Mouse (Mus musculus): Measurements from ENCODE around the gene Sfswap. TPM values are rescaled to one million over a fixed set of nuclear protein-coding genes. Genes with fewer than 3 reads are reported as not detected.
"Not testable (repeated sequence)": the region's sequence is repeated elsewhere in the genome, so short reads cannot be mapped to it uniquely, and the experiment has no call there.

The Sfswap gene
- 38.4 and 42.8 TPM in 2 replicates for polyA plus RNA-seq (2015; fragmentation: Nextera tagmentation; extraction: Ambion mirVana)

- peak within 1 kb of the TSS; percentile 86 for H3K9ac ChIP-seq
- H3K9me3 ChIP-seq = no peaks in the 10 kb centered on the region
- WGBS = under 1% methylated on average over 61 of the region's 66 CpGs
- peaks cover 14% of the 10 kb centered on the region for H3K4me1 ChIP-seq
- ATAC-seq (ENCODE audit: borderline replicate concordance, extremely low read depth, low FRiP score, low TSS enrichment) = peak; percentile 76; the same call in 1 of the 2 replicates
- peak within 1 kb of the TSS; percentile 71 for H3K27ac ChIP-seq
- H3K36me3 ChIP-seq = peaks cover 19% of the 10 kb centered on the region
- H3K27me3 ChIP-seq = no peaks in the 10 kb centered on the region; the same call in 1 of the 2 replicates
- peak within 1 kb of the TSS; percentile 92 for H3K4me2 ChIP-seq
- H3K4me3 ChIP-seq = peak within 1 kb of the TSS; percentile 87
Measured at GRCm38 (mm10) chr5:129500722-129501634, at the start of gene Sfswap. TSS of gene Sfswap (plus strand) at chr5:129501221.

GRCm38 (mm10) chr5:129452561-129452960 lies 48.5 kb upstream of the Sfswap start:
- H3K4me2 ChIP-seq = no peak overlapping the region
- no peak overlapping the region for H3K4me3 ChIP-seq
- no peaks in the 10 kb centered on the region for H3K9me3 ChIP-seq
- 24% methylated on average over 3 of the region's 3 CpGs for WGBS
- peaks cover 16% of the 10 kb centered on the region for H3K4me1 ChIP-seq
- H3K27me3 ChIP-seq = peaks cover 34% of the 10 kb centered on the region
- ATAC-seq (ENCODE audit: borderline replicate concordance, extremely low read depth, low FRiP score, low TSS enrichment) = no peak
- no peaks in the 10 kb centered on the region for H3K36me3 ChIP-seq
- H3K9ac ChIP-seq = no peak overlapping the region
- no peak overlapping the region for H3K27ac ChIP-seq

- peak; percentile 90 for ATAC-seq (ENCODE audit: borderline replicate concordance, extremely low read depth, low FRiP score, low TSS enrichment)
- peaks cover 29% of the 10 kb centered on the region for H3K27me3 ChIP-seq
- 10% methylated on average over 13 of the region's 13 CpGs for WGBS
- no peaks in the 10 kb centered on the region for H3K9me3 ChIP-seq
- no peak overlapping the region for H3K9ac ChIP-seq
- peaks cover 9% of the 10 kb centered on the region for H3K4me1 ChIP-seq
- peak overlapping the region; percentile 30; the same call in 1 of the 2 replicates for H3K27ac ChIP-seq
- H3K4me2 ChIP-seq = peak overlapping the region; percentile 37
- no peaks in the 10 kb centered on the region for H3K36me3 ChIP-seq
- peak overlapping the region; percentile 15 for H3K4me3 ChIP-seq
Measured at GRCm38 (mm10) chr5:129454802-129455528, 46.1 kb upstream of the Sfswap start.

- Histone ChIP-seq H3K27ac (no peak overlapping the region), H3K36me3 (no peaks in the 10 kb centered on the region), H3K4me1 (peaks cover 9% of the 10 kb centered on the region), H3K27me3 (peaks cover 29% of the 10 kb centered on the region), H3K9me3 (no peaks in the 10 kb centered on the region), H3K9ac (no peak overlapping the region), H3K4me3 (no peak overlapping the region), H3K4me2 (no peak overlapping the region)
- ATAC-seq (ENCODE audit: borderline replicate concordance, extremely low read depth, low FRiP score, low TSS enrichment) = peak; percentile 20; the same call in 1 of the 2 replicates
- WGBS = 12% methylated on average over 2 of the region's 2 CpGs
Measured at GRCm38 (mm10) chr5:129455529-129455896, 45.5 kb upstream of the Sfswap start.

- H3K9me3 ChIP-seq = no peaks in the 10 kb centered on the region
- H3K4me2 ChIP-seq = no peak overlapping the region
- peaks cover 25% of the 10 kb centered on the region for H3K27me3 ChIP-seq
- WGBS = 41% methylated on average over 9 of the region's 9 CpGs
- H3K4me1 ChIP-seq = peaks cover 18% of the 10 kb centered on the region
- no peak overlapping the region for H3K27ac ChIP-seq
- no peaks in the 10 kb centered on the region for H3K36me3 ChIP-seq
- H3K9ac ChIP-seq = no peak overlapping the region
- H3K4me3 ChIP-seq = no peak overlapping the region
- ATAC-seq (ENCODE audit: borderline replicate concordance, extremely low read depth, low FRiP score, low TSS enrichment) = no peak
Measured at GRCm38 (mm10) chr5:129456579-129457140, 44.4 kb upstream of the Sfswap start.

- 69% methylated on average over 7 of the region's 7 CpGs for WGBS
- H3K4me1 ChIP-seq = peaks cover 18% of the 10 kb centered on the region
- no peak overlapping the region for H3K4me2 ChIP-seq
- H3K4me3 ChIP-seq = no peak overlapping the region
- H3K9ac ChIP-seq = no peak overlapping the region
- no peak overlapping the region for H3K27ac ChIP-seq
- H3K36me3 ChIP-seq = no peaks in the 10 kb centered on the region
- no peak for ATAC-seq (ENCODE audit: borderline replicate concordance, extremely low read depth, low FRiP score, low TSS enrichment)
- H3K27me3 ChIP-seq = peaks cover 17% of the 10 kb centered on the region
- no peaks in the 10 kb centered on the region for H3K9me3 ChIP-seq
Measured at GRCm38 (mm10) chr5:129458109-129458508, 42.9 kb upstream of the Sfswap start.

GRCm38 (mm10) chr5:129458541-129458940 lies 42.5 kb upstream of the Sfswap start:
- H3K27ac ChIP-seq = no peak overlapping the region
- H3K27me3 ChIP-seq = peaks cover 13% of the 10 kb centered on the region; the same call in 1 of the 2 replicates
- no peak overlapping the region for H3K4me2 ChIP-seq
- no peaks in the 10 kb centered on the region for H3K36me3 ChIP-seq
- no peaks in the 10 kb centered on the region for H3K9me3 ChIP-seq
- H3K4me1 ChIP-seq = peaks cover 18% of the 10 kb centered on the region
- WGBS = 67% methylated on average over 3 of the region's 3 CpGs
- no peak overlapping the region for H3K9ac ChIP-seq
- no peak for ATAC-seq (ENCODE audit: borderline replicate concordance, extremely low read depth, low FRiP score, low TSS enrichment)
- H3K4me3 ChIP-seq = no peak overlapping the region

- Histone ChIP-seq H3K36me3 (no peaks in the 10 kb centered on the region), H3K4me2 (no peak overlapping the region), H3K4me1 (0 out of 2 replicates have a peak, but pooled peaks cover 9% of the 10 kb centered on the region), H3K4me3 (no peak overlapping the region), H3K9ac (no peak overlapping the region), H3K27ac (no peak overlapping the region), H3K27me3 (peaks cover 8% of the 10 kb centered on the region; the same call in 1 of the 2 replicates), H3K9me3 (no peaks in the 10 kb centered on the region)
- ATAC-seq (ENCODE audit: borderline replicate concordance, extremely low read depth, low FRiP score, low TSS enrichment) = no peak
- WGBS = 31% methylated on average over 11 of the region's 11 CpGs
Measured at GRCm38 (mm10) chr5:129460798-129461476, 40.1 kb upstream of the Sfswap start.

- not testable (repeated sequence) for H3K9me3 ChIP-seq; H3K9ac ChIP-seq; ATAC-seq (ENCODE audit: borderline replicate concordance, extremely low read depth, low FRiP score, low TSS enrichment); H3K4me2 ChIP-seq; H3K36me3 ChIP-seq; H3K4me3 ChIP-seq; H3K27me3 ChIP-seq; H3K4me1 ChIP-seq
- WGBS = 46% methylated on average over 9 of the region's 9 CpGs
- peak overlapping the region; percentile 25 for H3K27ac ChIP-seq
Measured at GRCm38 (mm10) chr5:129463648-129464047, 37.4 kb upstream of the Sfswap start.

GRCm38 (mm10) chr5:129465788-129466187 lies 35.2 kb upstream of the Sfswap start:
- Histone ChIP-seq H3K9ac (no peak overlapping the region), H3K4me2 (no peak overlapping the region), H3K27me3 (no peaks in the 10 kb centered on the region), H3K36me3 (no peaks in the 10 kb centered on the region), H3K9me3 (no peaks in the 10 kb centered on the region), H3K4me3 (no peak overlapping the region), H3K27ac (no peak overlapping the region), H3K4me1 (0 out of 2 replicates have a peak, but pooled peaks cover 6% of the 10 kb centered on the region)
- 93% methylated on average over 2 of the region's 2 CpGs for WGBS
- ATAC-seq (ENCODE audit: borderline replicate concordance, extremely low read depth, low FRiP score, low TSS enrichment) = no peak

- Histone ChIP-seq H3K36me3 (no peaks in the 10 kb centered on the region), H3K27me3 (no peaks in the 10 kb centered on the region), H3K9me3 (no peaks in the 10 kb centered on the region), H3K27ac (no peak overlapping the region), H3K4me3 (no peak overlapping the region), H3K9ac (no peak overlapping the region), H3K4me2 (no peak overlapping the region), H3K4me1 (no peaks in the 10 kb centered on the region)
- ATAC-seq (ENCODE audit: borderline replicate concordance, extremely low read depth, low FRiP score, low TSS enrichment) = no peak
- WGBS = 62% methylated on average over 3 of the region's 3 CpGs
Measured at GRCm38 (mm10) chr5:129475532-129476045, 25.4 kb upstream of the Sfswap start.

All from lung, embryonic 15.5 days (tissue).